Mouse (Mus musculus): ENCODE results near the gene Sema4g. TPM values are rescaled to one million over a fixed set of nuclear protein-coding genes. Genes with fewer than 3 reads are reported as not detected.

The Sema4g gene
- under 1 TPM; 0.10 to 0.11 TPM for total RNA-seq (2021)
- long read RNA-seq, experiment 1, result 0 reads
- long read RNA-seq, experiment 2, result 0 reads

GRCm38 (mm10) chr19:44988831-44989566 is at the start of gene Sema4g:
Sema4g (plus strand) TSS chr19:44989101.
- Histone ChIP-seq H3K27ac (peak within 1 kb of the TSS; percentile 46), H3K4me3 (peak within 1 kb of the TSS; percentile 81)
- peak; percentile 56 for DNase-seq
- intact Hi-C loops (cut with DNase I), result no loop called here
- peak; percentile 59 for TF ChIP-seq CTCF (IDR thresholded peaks at IDR 0.05)

DNA sequence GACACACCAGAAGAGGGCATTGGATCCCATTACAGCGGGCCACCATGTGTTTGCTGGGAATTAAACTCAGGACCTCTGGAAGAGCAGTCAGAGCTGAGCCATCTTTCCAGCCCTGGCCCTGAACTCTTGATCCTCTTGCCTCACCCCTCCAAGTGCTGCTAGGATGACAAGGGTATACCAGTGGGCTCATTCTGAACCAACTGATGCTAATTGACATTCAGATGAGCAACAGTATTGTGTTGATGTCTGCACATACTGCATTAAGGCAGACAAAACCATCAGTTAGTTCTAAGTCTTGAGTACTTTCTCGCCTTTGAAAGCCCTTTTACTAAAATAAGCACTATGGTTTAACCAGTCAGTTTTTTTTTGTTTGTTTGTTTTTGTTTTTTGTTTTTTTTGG is 29.3 kb upstream of the Sema4g start:
- Histone ChIP-seq H3K4me3 (no peak overlapping the region), H3K27ac (no peak overlapping the region)
- DNase-seq, result no peak
- intact Hi-C loops (cut with DNase I), result no loop called here
- no peak for TF ChIP-seq CTCF (IDR thresholded peaks at IDR 0.05)

- H3K4me3 ChIP-seq, result no peak overlapping the region
- intact Hi-C loops (cut with DNase I), result no loop called here
- peak; percentile 8; the same call in 1 of the 2 replicates for TF ChIP-seq CTCF (IDR thresholded peaks at IDR 0.05)
- no peak for DNase-seq
- no peak overlapping the region for H3K27ac ChIP-seq
Observed at GRCm38 (mm10) chr19:44965978-44966377, 22.9 kb upstream of the Sema4g start.

DNA sequence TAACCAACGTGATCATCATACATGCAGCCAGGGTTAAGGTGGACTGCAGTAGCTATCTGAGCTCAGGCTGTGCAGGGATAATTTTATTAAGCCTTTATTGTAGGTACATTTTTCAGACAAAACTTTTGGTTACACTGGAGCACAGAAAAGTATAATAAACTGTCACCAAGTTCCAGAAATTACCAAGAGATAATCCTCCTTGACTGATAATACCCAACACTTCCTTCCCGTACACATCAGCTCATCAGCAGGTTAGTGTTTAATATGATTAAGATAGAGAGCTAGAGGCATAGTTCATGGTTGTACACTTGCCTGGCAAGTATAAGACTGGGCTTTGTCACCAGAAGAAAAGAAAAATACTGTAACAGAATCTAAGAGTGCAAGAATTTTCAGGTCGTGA is 20.6 kb upstream of the Sema4g start:
- no peak overlapping the region for H3K27ac ChIP-seq
- no peak for TF ChIP-seq CTCF (IDR thresholded peaks at IDR 0.05)
- no peak for DNase-seq
- no peak overlapping the region for H3K4me3 ChIP-seq
- intact Hi-C loops (cut with DNase I), result no loop called here

DNA sequence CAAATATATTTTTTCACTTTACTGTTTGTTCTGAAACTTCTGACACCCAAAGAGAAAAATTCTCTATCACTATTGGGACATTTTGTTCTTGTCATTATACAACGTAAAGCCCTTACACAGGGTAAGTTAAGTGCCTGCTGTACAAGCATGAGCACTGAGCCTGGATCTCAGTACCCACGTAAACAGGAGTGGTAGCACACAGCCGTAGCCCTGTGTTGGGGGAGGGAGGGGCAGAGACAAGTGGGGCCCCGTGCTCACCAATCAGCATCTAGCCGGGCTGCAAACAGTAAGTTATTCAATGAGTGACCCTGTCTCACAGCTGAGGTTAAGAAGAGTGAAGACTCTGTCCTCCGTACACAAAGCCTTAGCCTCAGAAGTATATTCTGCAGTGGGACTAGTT is 12.3 kb upstream of the Sema4g start:
- Histone ChIP-seq H3K27ac (no peak overlapping the region), H3K4me3 (no peak overlapping the region)
- intact Hi-C loops (cut with DNase I), result no loop called here
- DNase-seq, result no peak
- no peak for TF ChIP-seq CTCF (IDR thresholded peaks at IDR 0.05)

DNA sequence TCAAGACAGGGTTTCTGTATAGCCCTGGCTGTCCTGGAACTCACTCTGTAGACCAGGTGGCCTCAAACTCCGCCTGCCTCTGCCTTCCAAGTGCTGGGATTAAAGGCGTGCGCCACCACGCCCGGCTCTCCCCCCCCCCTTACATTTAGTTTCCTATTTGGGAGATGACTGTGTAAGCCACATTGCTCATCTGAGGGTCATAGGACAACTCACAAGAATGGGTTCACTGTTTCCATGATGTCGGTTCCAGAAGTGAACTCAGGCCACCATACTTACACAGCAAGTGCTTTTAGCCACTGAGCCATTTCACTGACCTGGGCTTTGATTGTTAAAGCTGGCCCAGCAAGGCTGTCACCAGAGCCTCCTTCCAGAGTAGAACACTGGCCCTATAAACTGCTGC is 11.8 kb upstream of the Sema4g start:
- intact Hi-C loops (cut with DNase I), result no loop called here
- Histone ChIP-seq H3K27ac (no peak overlapping the region), H3K4me3 (no peak overlapping the region)
- TF ChIP-seq CTCF (IDR thresholded peaks at IDR 0.05), result no peak
- DNase-seq, result no peak

- TF ChIP-seq CTCF (IDR thresholded peaks at IDR 0.05), result no peak
- intact Hi-C loops (cut with DNase I), result no loop called here
- H3K4me3 ChIP-seq, result no peak overlapping the region
- DNase-seq, result no peak
- no peak overlapping the region for H3K27ac ChIP-seq
Observed at GRCm38 (mm10) chr19:44980787-44981186, 8.1 kb upstream of the Sema4g start.

DNA sequence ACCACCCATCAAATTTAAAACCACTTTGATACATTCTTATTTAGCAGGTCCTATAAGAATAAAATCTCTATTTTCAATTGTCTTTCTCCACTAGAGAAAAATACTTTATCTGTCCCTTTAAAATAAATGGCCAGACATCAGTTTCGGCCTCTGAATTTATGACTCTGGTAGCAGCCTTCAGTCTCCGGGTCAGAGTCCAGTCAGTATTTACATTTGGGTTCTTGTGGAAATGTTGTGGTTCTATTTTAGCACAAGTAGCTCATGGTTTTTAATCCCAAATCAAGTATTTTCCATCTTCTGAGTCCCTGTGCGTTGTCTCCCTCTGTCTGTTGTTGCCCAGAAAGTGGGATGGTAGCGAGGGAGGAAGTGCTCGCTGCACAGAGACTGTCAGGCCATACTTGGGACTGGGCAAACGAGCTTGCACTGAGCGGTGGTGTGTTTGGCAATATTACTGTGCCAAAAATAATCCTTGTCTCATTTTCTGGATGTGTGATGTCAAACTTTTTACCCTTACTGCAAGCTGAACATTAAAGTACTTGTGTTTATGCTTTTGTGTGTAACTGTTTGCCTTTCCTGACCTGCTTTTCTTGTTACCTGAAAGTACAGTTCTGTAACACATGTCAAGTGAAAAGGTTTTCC is 6.3 kb upstream of the Sema4g start:
- Histone ChIP-seq H3K27ac (no peak overlapping the region), H3K4me3 (no peak overlapping the region)
- DNase-seq, result no peak
- TF ChIP-seq CTCF (IDR thresholded peaks at IDR 0.05), result no peak
- intact Hi-C loops (cut with DNase I), result no loop called here

DNA sequence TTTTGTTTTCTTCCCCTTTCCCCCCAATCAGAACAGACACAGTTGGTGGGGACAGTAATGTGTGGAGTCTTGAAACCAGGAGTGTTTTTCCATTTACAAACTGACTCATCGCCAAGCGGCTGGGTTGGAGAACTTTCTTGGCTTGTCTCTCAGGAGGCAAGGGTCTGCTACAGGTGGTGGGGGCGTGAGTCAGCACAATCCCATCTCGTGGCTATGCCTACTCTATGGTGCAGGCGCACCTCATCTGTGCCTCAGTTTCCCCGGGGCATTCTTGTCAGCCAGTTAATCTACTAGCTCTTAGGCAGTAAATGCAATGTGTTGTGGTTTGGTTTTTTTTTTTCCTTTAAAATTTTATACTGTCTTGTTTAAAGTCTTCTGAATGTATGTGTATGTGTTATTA is 5.5 kb upstream of the Sema4g start:
- intact Hi-C loops (cut with DNase I), result no loop called here
- DNase-seq, result no peak
- Histone ChIP-seq H3K27ac (no peak overlapping the region), H3K4me3 (no peak overlapping the region)
- TF ChIP-seq CTCF (IDR thresholded peaks at IDR 0.05), result no peak

GRCm38 (mm10) chr19:44984420-44984819 is 4.5 kb upstream of the Sema4g start:
- intact Hi-C loops (cut with DNase I), result no loop called here
- Histone ChIP-seq H3K4me3 (no peak overlapping the region), H3K27ac (no peak overlapping the region)
- no peak for TF ChIP-seq CTCF (IDR thresholded peaks at IDR 0.05)
- DNase-seq, result no peak

GRCm38 (mm10) chr19:44985159-44985988 is 3.5 kb upstream of the Sema4g start:
- no peak for DNase-seq
- TF ChIP-seq CTCF (IDR thresholded peaks at IDR 0.05), result no peak
- intact Hi-C loops (cut with DNase I), result no loop called here
- H3K4me3 ChIP-seq, result no peak overlapping the region
- H3K27ac ChIP-seq, result no peak overlapping the region

DNA sequence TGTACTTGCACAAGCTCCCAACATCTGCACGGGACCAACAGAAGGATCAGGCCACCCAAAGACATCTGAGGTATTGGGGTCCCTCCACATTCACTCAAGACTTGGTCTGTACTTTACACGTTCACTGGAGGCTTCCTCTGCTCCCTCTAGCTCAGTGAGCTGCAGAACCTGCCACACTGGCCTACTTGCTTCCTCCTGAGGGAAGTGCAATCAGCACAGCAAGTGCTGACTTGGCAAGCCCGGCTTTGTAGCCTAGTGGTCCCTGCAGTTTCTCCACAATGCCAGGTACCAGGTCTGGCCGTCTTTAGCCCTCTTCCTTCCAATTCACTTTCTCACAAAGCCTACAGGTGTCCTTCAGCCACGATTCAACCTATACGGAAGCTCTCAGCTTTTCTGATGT is 1.9 kb upstream of the Sema4g start:
- TF ChIP-seq CTCF (IDR thresholded peaks at IDR 0.05), result no peak
- no peak overlapping the region for H3K27ac ChIP-seq
- no peak for DNase-seq
- intact Hi-C loops (cut with DNase I), result no loop called here
- H3K4me3 ChIP-seq, result no peak overlapping the region

GRCm38 (mm10) chr19:44987851-44988250 is 1.1 kb upstream of the Sema4g start:
- intact Hi-C loops (cut with DNase I), result no loop called here
- DNase-seq, result no peak
- Histone ChIP-seq H3K27ac (no peak overlapping the region), H3K4me3 (no peak overlapping the region)
- TF ChIP-seq CTCF (IDR thresholded peaks at IDR 0.05), result no peak
